Mouse (Mus musculus) heart, postnatal 10 days (tissue): ENCODE measurements around the gene Gstm5. TPM values are rescaled to one million over a fixed set of nuclear protein-coding genes. Genes with fewer than 3 reads are reported as not detected.

Experiments used
- DNase-seq, 2 experiments: peaks; one replicate each; pipeline ENCODE4 v3.0.0; 2021
- intact Hi-C: fragments of 180-260 bp; cut with DNase I; formaldehyde crosslinking; loops from one replicate; pipeline ENCODE4 v1.15.1; 2025
- total RNA-seq, 2 experiments: library from RNA; stranded (reverse); gene quantifications; 2 replicates each; pipeline ENCODE4 v1.2.3; 2021

Gstm5 gene
- total RNA-seq, 2 experiments from 2014 or later, result 50.7 to 50.8 TPM

DNA sequence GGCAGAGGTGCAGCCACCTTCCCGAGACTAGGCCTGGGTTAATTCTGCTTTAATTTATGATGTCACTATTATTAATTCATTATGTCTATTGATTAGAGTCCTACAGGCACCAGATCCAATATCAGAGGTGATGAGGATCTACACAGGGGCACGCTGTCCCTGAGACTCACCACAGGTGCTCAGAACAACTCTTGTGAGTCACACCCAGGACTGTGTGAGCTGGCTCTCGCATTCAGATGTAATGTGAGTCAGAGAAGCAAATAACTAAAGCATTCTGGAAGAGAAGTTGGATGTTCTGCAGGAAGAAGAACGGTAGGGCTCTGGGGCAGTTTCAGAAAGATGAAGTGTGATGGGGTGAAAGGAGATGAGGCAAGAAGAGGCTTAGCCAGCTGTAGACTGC is 33.6 kb downstream of the Gstm5 start:
- intact Hi-C loops, result no loop called here
- DNase-seq, result no peak

- intact Hi-C loops, result loop anchor here (5.0 kb wide), 1 partner anchor 218 kb away; the partner anchor contains the start of gene Gnai3
- DNase-seq, result no peak
These were observed 34.1 kb downstream of the Gstm5 start for GRCm38 (mm10) chr3:107929731-107930130.

DNA sequence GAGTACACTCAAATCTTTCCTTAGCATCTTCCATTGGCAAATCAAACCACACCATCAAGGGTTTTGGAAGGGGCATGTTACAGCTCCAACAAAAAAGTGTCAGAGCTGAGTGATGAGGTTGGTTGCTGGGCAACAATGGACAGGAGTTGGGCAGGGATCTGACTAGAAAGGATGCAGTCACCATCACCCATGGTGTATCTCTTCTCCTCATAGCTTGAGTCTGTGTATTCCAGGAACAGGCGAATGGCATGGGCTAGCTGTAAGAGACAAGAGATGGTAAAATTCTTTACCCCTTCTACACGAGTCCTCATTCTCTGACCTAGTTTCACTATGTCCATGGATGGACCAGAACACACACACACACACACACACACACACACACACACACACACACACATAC is 35.5 kb downstream of the Gstm5 start:
- no peak for DNase-seq
- intact Hi-C loops, result loop anchor here (5.0 kb wide), 1 partner anchor 216 kb away; the partner anchor contains the start of gene Gnai3

DNA sequence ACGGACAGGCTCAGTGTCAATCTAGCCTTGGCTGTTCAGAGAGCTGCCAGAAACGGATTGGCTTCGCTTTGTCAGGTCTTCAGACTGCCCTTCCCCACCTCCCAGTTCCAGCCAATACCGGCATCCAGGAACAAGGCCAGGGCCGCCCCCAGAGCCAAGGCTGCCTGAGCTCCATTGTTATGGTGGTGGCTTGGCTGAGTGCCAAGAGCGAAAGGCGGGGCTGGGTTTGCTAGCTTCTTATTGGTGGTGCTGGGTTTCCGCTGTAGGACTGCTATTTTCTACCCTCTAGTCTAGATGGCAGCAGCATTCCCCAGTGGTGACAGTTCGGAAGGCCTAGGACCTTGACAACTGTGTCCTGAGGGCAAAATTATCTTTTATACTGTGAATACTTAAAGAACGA is 36.0 kb downstream of the Gstm5 start, which contains the start of gene Gstm7:
Gene Gstm7 (minus strand): TSS at position 148 of the 400 bp plus-strand sequence.
- intact Hi-C loops, result loop anchor here (5.0 kb wide), 1 partner anchor 216 kb away; the partner anchor contains the start of gene Gnai3

DNA sequence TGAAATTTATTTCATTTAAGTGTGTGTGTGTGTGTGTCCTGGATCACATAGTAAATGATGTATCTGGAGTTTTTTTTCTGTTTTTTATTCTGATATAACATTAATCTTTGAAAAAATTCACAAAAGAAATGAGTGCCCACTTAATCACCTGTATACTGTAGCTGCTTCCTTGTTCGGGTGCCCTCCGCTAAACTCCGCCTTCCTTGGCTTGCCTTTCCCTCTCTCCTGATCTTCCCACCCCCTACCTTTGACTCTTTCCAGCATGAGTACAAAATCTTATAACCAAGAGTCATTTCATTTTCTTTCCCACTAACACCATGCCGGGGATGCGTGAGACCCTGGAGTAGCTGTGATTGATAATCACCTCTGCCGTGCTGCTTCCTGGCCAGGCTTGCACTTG is 36.5 kb downstream of the Gstm5 start:
- no peak for DNase-seq
- intact Hi-C loops, result loop anchor here (5.0 kb wide), 1 partner anchor 215 kb away; the partner anchor contains the start of gene Gnai3

More for the DNA sequence above, 36.0 kb downstream of the Gstm5 start, which contains the start of gene Gstm7:
- DNase-seq, result peak; percentile 99 to 100

DNA sequence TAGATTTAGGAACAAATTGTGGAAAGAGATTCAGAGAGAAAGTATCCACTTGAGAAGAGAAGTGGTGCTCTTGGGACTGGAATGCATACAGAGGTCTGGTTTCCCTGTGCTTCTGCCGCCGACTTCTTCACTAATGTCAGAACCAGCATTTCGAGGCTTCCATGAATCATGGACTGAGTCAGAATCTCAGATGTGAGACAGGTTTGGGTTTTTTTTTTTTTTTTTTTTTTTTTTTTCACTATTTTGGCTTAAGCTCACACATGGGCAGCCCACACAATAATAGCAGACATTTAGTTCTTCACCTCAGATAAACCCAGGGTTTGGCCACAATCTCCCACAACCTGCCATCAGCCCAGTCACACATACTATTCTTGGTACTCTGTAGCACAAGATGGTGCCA is 39.6 kb downstream of the Gstm5 start:
- intact Hi-C loops, result loop anchor here (5.0 kb wide), 1 partner anchor 82 kb away; the partner anchor contains the start of gene Gstm1
- no peak for DNase-seq

GRCm38 (mm10) chr3:107935888-107936287 is 40.3 kb downstream of the Gstm5 start:
- intact Hi-C loops, result loop anchor here (5.0 kb wide), 1 partner anchor 81 kb away; the partner anchor contains the start of gene Gstm1

GRCm38 (mm10) chr3:107939403-107939802 is 43.8 kb downstream of the Gstm5 start:
- DNase-seq, result peak; percentile 82 to 84
- intact Hi-C loops, result loop anchor here (5.0 kb wide), 1 partner anchor 78 kb away; the partner anchor contains the start of gene Gstm1

More at GRCm38 (mm10) chr3:107935888-107936287, 40.3 kb downstream of the Gstm5 start:
- DNase-seq, result no peak

DNA sequence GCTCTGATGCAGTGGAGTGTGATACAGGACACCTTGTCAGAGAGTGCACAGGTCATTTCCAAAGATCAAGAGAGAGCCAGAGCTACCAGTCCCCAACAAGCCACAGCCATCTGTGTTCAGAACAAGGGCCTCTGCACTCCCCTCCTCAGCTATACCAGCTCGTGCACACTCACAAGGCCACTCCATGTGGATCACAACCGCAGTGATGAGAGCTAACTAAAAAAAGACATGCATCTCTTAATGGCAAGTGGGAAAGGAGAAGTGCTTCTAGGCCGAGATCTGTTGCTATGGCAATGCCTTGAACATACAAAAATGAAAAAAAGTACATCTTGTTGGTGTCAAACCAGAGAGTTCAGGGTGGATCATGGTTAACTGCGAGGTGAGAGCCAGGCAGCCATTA is 44.2 kb downstream of the Gstm5 start:
- no peak for DNase-seq
- intact Hi-C loops, result loop anchor here (5.0 kb wide), 3 partner anchors 42 to 122 kb away; partner anchors contain the start of gene Gstm1

GRCm38 (mm10) chr3:107940524-107940923 is 44.9 kb downstream of the Gstm5 start:
- intact Hi-C loops, result loop anchor here (5.0 kb wide), 2 partner anchors 42 to 122 kb away; no protein-coding TSS in a partner anchor
- no peak for DNase-seq

- intact Hi-C loops, result loop anchor here (5.0 kb wide), 2 partner anchors 41 to 121 kb away; no protein-coding TSS in a partner anchor
These were observed 45.6 kb downstream of the Gstm5 start for GRCm38 (mm10) chr3:107941261-107941660.

DNA sequence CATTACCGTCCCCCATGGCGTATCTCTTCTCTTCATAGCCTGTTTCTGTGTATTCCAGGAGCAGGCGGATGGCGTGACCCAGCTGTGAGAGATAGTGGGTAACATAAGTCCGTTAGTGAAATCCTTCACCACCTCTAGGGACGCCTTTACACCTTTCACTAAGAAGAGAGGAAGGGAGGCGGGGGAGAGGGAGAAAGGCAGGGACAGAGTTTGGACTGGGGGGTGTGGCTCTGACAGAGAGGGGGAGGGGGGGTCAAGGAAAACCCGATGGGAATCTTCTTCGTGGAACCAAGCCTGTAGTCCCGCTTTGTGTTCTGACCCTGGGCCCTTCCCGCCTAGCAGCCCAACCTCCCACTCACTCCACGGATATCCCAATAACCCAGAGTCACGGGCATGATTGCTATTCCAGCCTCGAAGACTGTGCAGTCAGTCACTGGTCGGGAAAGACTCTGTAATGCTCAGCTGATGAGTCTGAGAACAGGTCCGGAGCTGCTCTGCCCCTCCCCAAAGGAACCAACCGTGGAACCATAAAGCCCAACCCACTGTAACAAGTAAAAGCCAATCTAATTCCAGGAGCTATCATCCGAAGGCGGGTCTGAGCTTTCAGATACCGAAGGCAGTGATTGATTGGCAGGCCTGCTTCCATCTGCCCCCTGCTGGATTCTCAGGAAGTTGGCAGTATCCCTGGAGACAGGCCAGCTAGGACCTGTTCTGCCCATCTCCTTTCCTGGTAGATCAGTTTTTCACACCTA is 47.8 kb downstream of the Gstm5 start, which contains the start of gene Gstm6:
Gene Gstm6 (minus strand): TSS at position 511 of the 752 bp plus-strand sequence.
- intact Hi-C loops, result loop anchor here (5.0 kb wide), 2 partner anchors 39 to 119 kb away; no protein-coding TSS in a partner anchor
- DNase-seq, result peak; percentile 24 to 37

More at GRCm38 (mm10) chr3:107941261-107941660, 45.6 kb downstream of the Gstm5 start:
- no peak for DNase-seq

- DNase-seq, result no peak
- intact Hi-C loops, result no loop called here
These were observed 50.1 kb downstream of the Gstm5 start for GRCm38 (mm10) chr3:107945729-107946128.

Other genes with a start within 250 kb of the Gstm5 start
- 100 to 1,000 TPM in 1 of 2 experiments, 10 to 100 TPM in 1; 88.7 to 104 TPM for gene Ahcyl1, start 199.3 kb upstream of the Gstm5 start, total RNA-seq
- gene Csf1, start 135.4 kb upstream of the Gstm5 start, total RNA-seq, result 10 to 100 TPM; 25.5 to 29.0 TPM
- gene Eps8l3, start 18.6 kb upstream of the Gstm5 start, total RNA-seq, result not detected
- 10 to 100 TPM; 17.3 to 19.7 TPM for gene Gstm7, start 36.0 kb downstream of the Gstm5 start, total RNA-seq
- 1 to 10 TPM in 1 of 2 experiments, under 1 TPM in 1; 0.87 to 1.4 TPM for gene Gstm6, start 47.9 kb downstream of the Gstm5 start, total RNA-seq
- gene Gstm3, start 73.5 kb downstream of the Gstm5 start, total RNA-seq, result not detected
- 10 to 100 TPM; 44.3 to 45.6 TPM for gene Gstm2, start 90.6 kb downstream of the Gstm5 start, total RNA-seq
- 10 to 100 TPM; 61.4 to 76.3 TPM for gene Gstm1, start 122.2 kb downstream of the Gstm5 start, total RNA-seq
- 10 to 100 TPM; 11.1 to 13.3 TPM for gene Gstm4, start 149.1 kb downstream of the Gstm5 start, total RNA-seq
- 10 to 100 TPM; 12.2 to 14.7 TPM for gene Ampd2, start 190.8 kb downstream of the Gstm5 start, total RNA-seq
- gene Gnat2, start 197.0 kb downstream of the Gstm5 start, total RNA-seq, result under 1 TPM in 1 of 2 experiments, not detected in 1; 0.38 TPM